Comparison of ENCODE assay signal across 8 mouse cellular contexts in the genomic region with DNA sequence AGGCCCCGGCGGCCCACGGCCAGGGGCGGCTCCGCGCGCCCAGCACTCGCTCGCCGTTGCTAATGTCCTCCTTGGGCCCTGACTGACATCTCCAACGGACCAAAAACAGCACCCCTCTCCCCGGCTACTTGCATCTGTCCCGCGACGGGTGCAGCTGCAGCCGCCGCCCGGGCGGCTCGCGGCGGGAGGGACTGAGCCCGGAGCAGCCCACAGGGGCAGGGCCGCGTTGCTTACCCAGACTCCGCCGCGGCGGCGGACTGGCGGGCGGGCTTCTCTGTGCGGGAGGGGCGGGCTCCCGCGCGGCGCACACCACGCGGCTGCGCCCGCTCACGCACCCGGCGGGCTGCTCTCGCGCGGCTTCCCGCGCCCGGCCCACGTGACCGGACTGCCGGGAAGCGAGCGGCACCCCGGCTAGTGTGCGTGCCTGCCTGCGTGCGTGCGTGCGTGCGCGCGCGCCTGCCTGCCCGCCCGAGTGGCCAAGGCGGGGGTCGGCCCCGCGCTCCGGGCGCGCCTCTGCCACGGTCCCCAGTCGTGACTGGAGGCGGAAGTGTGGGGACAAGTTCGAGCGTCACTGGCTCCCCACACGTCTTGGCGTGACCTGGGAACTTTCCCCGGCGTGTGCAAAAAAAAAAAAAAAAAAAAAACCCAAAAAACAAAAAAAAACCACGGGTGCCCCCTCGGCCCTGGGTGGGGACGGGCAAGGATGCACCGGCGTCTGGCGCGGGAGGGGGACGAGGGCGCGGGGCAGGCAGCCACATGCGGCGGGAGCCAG. TPM values are rescaled to one million over a fixed set of nuclear protein-coding genes. Genes with fewer than 3 reads are reported as not detected.
DNase-seq lines count a peak whose midpoint lies in the region; ATAC-seq lines count a peak whose summit lies in the region.

A gene (minus strand): TSS at position 397 of the 772 bp plus-strand sequence.

- DNase-seq in T-cell, adult 2 months (ENCODE audit: low spot score): peak; percentile 93
- peak; percentile 87 to 93 for DNase-seq in cerebellum, postnatal 36 days
- peak; percentile 77 for DNase-seq in gastrocnemius, adult 18-20 months (ENCODE audit: low spot score)
- DNase-seq in left cerebral cortex, adult 18-20 months (ENCODE audit: low spot score in 2 of 2): peak; percentile 81 to 93
- peak; percentile 88 to 94 for DNase-seq in lung, postnatal 4 days
- peak; percentile 95 for DNase-seq in retina, postnatal 1 day
- DNase-seq in thymus, postnatal 4 days: peak; percentile 82

- H3K9ac ChIP-seq in hindbrain, embryonic 16.5 days (ENCODE audit: low read depth, low read length): peak within 1 kb of the TSS; percentile 100

- WGBS in hindbrain, embryonic 16.5 days: under 1% methylated on average over 85 of the region's 96 CpGs

- no peaks in the 10 kb centered on the region for H3K36me3 ChIP-seq in hindbrain, embryonic 16.5 days (ENCODE audit: control insufficient read depth, insufficient read depth, low read length)

- no peaks in the 10 kb centered on the region for H3K27me3 ChIP-seq in hindbrain, embryonic 16.5 days (replicated peaks; ENCODE audit: control insufficient read depth, insufficient read depth, low read length)

- peak within 1 kb of the TSS; percentile 99 for H3K27ac ChIP-seq in hindbrain, embryonic 16.5 days (ENCODE audit: low read depth, low read length)

- peaks cover 27% of the 10 kb centered on the region for H3K4me1 ChIP-seq in hindbrain, embryonic 16.5 days (ENCODE audit: control insufficient read depth, insufficient read depth, low read depth, low read length)

- H3K9me3 ChIP-seq in hindbrain, embryonic 16.5 days (ENCODE audit: control insufficient read depth, low read length): no peaks in the 10 kb centered on the region

- H3K4me2 ChIP-seq in hindbrain, embryonic 16.5 days (ENCODE audit: low read length): peak within 1 kb of the TSS; percentile 88

- peak; percentile 95 for ATAC-seq in hindbrain, embryonic 16.5 days

- peak within 1 kb of the TSS; percentile 97 for H3K4me3 ChIP-seq in hindbrain, embryonic 16.5 days (ENCODE audit: low read length)

RNA-seq across cellular contexts. Expression of the gene that starts here (rescaled TPM):
- total RNA-seq in gastrocnemius, adult 18-20 months (2021): 1 to 10 TPM; 5.8 to 8.5 TPM
- polyA plus RNA-seq in hindbrain, embryonic 16.5 days (2015; fragmentation: Nextera tagmentation; extraction: Ambion mirVana): 12.6 and 13.3 TPM in 2 replicates
- 10 to 100 TPM; 15.9 to 16.6 TPM for total RNA-seq in left cerebral cortex, adult 18-20 months (2021)

Comparison
In these comparisons a context has a peak if more than half of its experiments do, and no peak if none do; other contexts are left out.
1. Peak in every context shown above with its lines: DNase-seq, ATAC-seq, H3K4me3 ChIP-seq and H3K27ac ChIP-seq.